Mouse (Mus musculus) midbrain, embryonic 13.5 days (tissue): ENCODE data around the gene Mtfr1l. TPM values are rescaled to one million over a fixed set of nuclear protein-coding genes. Genes with fewer than 3 reads are reported as not detected.
A peak's percentile ranks its signal among the peaks of the same experiment; 100 is the strongest.

Source experiments
- ATAC-seq: fragments of 200-750 bp; cut with Nextera tagmentation; 2 replicates; pipeline ENCODE4 v1.8.0; 2017; ENCODE audit warnings: mild to moderate bottlenecking, moderate TSS enrichment, moderate library complexity
- H3K27ac ChIP-seq: fragments of 300-500 bp; sonication (generic); 2 replicates; pipeline ENCODE4 v1.5.1; 2015; ENCODE audit warnings: inconsistent platforms, mild to moderate bottlenecking, moderate library complexity
- H3K27me3 ChIP-seq: fragments of 300-500 bp; sonication (generic); 2 replicates; pipeline ENCODE4 v1.6.1; 2015; ENCODE audit warnings: mild to moderate bottlenecking, inconsistent platforms
- H3K36me3 ChIP-seq: fragments of 300-500 bp; sonication (generic); 2 replicates; pipeline ENCODE4 v1.6.1; 2015; ENCODE audit warnings: mild to moderate bottlenecking, inconsistent platforms
- H3K4me1 ChIP-seq: fragments of 300-500 bp; sonication (generic); replicated peaks from 2 replicates; pipeline ENCODE4 v1.6.1; 2015; ENCODE audit warnings: inconsistent platforms
- H3K4me2 ChIP-seq: fragments of 300-500 bp; sonication (generic); replicated peaks from 2 replicates; pipeline ENCODE4 v1.6.1; 2015; ENCODE audit warnings: moderate library complexity, mild to moderate bottlenecking, inconsistent platforms
- H3K4me3 ChIP-seq: fragments of 300-500 bp; sonication (generic); replicated peaks from 2 replicates; pipeline ENCODE4 v1.5.1; 2015; ENCODE audit warnings: mild to moderate bottlenecking, inconsistent platforms
- H3K9ac ChIP-seq: fragments of 300-500 bp; sonication (generic); replicated peaks from 2 replicates; pipeline ENCODE4 v1.6.1; 2015; ENCODE audit warnings: mild to moderate bottlenecking, inconsistent platforms
- H3K9me3 ChIP-seq: fragments of 300-500 bp; sonication (generic); 2 replicates; pipeline ENCODE4 v1.6.1; 2016; ENCODE audit warnings: mild to moderate bottlenecking, inconsistent platforms
- WGBS: fragments of 180-500 bp; shearing (Covaris S2); methylation state at CpG from one replicate; pipeline ENCODE4 v1.1.7; 2015; 5-methylcytosine and 5-hydroxymethylcytosine counted together
- polyA plus RNA-seq: library from polyadenylated mRNA; unstranded; fragments of >200 nt; fragmentation: Nextera tagmentation; extraction: Ambion mirVana; gene quantifications from 2 replicates; pipeline ENCODE4 v1.2.1, GENCODE M21; 2015

Mtfr1l gene
- polyA plus RNA-seq, 1 experiment from 2014 or later: 155 TPM

DNA sequence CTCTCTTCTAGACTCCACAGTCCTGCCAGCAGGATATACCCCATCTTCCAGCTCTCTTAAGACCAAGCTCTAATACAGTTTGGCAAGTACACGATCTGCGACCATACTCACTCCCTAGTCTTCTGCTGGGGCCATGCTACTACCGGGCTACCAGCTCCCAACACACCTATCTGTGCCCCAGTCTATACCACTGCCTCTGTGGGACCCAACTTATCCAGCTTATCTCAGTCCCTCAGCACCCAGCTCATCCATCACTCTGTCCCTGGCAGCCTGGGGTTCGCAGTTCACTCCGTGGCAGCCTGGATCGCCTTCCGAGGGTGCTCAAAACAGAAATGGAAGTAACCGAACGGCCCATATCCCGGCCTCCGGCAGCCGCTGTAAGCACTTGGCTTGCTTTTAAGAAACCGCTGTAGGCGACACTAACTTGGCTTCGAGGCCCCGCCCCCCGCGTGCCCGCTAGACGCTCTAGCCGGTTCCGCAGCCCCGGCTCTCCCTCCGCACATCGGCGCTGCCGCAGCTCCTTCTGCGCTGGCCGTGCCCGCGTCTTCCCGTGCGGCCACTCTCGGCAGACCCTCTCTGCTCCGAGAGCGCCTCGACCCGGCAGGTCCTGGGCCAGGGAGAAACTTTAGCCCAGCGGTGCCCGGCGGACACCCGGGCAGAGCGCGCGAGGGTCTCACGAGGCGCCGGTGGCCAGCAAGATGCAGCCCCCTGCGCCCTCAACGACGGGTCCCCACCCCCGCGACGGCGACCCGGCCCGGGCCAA lies 882 bp downstream of the Mtfr1l start:
- H3K27me3 ChIP-seq: no peaks in the 10 kb centered on the region
- no peak for ATAC-seq
- 1% methylated on average over 47 of the region's 57 CpGs for WGBS

DNA sequence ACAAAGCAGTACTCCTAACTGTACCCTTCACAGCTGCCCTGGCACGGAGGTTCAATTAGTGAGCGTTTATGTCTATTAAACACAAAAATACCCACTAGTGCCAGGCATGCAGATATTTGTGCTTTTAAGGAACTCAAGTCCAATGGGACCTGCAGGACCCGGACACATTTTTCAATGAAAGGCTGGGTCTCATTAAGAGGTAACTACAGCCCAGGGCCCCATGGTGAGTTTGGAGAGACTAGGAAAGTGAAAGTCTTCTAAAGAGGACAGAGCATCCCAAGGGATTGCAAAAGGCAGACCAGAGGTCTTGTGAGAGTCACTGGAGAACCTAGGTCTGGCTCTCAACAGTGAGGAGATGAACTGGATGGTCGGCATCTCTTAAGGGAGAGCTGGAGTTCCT lies 1.8 kb downstream of the Mtfr1l start:
- Histone ChIP-seq H3K4me3 (peak overlapping the region; percentile 96), H3K4me1 (peaks cover 21% of the 10 kb centered on the region), H3K4me2 (peak overlapping the region; percentile 98), H3K9me3 (no peaks in the 10 kb centered on the region), H3K27me3 (no peaks in the 10 kb centered on the region), H3K9ac (peak overlapping the region; percentile 91; the same call in 1 of the 2 replicates), H3K27ac (no peak overlapping the region), H3K36me3 (peaks cover 40% of the 10 kb centered on the region)
- no peak for ATAC-seq
- WGBS: 84% methylated on average over 4 of the region's 4 CpGs

More for the DNA sequence above, 882 bp downstream of the Mtfr1l start:
- peaks cover 21% of the 10 kb centered on the region for H3K4me1 ChIP-seq
- peaks cover 40% of the 10 kb centered on the region for H3K36me3 ChIP-seq
- H3K9me3 ChIP-seq: no peaks in the 10 kb centered on the region
- H3K4me3 ChIP-seq: peak overlapping the region; percentile 96
- peak overlapping the region; percentile 98 for H3K4me2 ChIP-seq
- peak overlapping the region; percentile 83 for H3K27ac ChIP-seq
- peak overlapping the region; percentile 91 for H3K9ac ChIP-seq

DNA sequence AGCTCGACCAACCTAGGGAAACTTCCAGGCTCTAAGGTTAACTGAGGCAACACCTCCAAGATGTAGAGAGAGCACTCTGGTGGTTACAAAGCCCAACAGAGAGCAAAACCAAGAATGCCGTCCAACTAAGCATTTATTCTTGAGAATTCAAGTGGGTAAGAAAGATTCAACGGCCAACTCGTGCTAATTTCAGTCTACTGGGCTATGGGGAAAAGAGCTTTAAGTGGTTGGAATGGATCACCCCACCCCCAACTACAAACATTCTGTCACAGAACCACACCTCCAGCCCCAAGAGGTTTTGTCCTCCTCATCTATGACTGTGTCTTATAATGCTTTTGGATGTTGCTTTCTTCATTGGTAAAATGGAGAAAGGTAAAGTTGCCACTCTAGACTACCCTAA lies 2.3 kb downstream of the Mtfr1l start:
- Histone ChIP-seq H3K9ac (no peak overlapping the region), H3K27ac (no peak overlapping the region), H3K27me3 (no peaks in the 10 kb centered on the region), H3K4me1 (peaks cover 21% of the 10 kb centered on the region), H3K9me3 (no peaks in the 10 kb centered on the region), H3K4me3 (no peak overlapping the region), H3K36me3 (peaks cover 40% of the 10 kb centered on the region), H3K4me2 (no peak overlapping the region)
- 88% methylated on average over 4 of the region's 4 CpGs for WGBS
- ATAC-seq: no peak

DNA sequence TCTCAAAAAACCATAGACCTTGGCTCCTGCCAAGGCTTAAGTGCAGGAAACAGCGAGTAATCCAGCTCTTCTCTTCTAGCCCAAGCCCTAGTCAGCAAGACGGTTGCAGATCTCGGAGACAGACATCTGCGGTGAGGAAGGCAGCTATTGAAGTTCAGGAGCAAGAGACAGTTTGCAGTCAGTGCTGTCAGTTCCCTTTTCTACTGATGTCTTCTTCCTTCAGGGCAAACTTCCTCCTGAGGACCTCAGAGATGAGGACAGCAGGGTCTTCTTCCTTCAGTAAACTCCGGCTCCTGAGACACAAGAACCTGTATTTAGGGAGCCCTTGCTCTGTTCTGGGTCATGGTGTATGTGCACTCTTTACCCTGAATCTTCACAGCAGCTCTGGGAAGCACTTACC lies 9.0 kb downstream of the Mtfr1l start:
- peak overlapping the region; percentile 17; the same call in 1 of the 2 replicates for H3K27ac ChIP-seq
- WGBS: 67% methylated on average over 5 of the region's 5 CpGs
- H3K27me3 ChIP-seq: no peaks in the 10 kb centered on the region
- H3K36me3 ChIP-seq: peaks cover 85% of the 10 kb centered on the region
- no peak overlapping the region for H3K9ac ChIP-seq
- H3K4me2 ChIP-seq: no peak overlapping the region
- no peak for ATAC-seq
- H3K4me3 ChIP-seq: no peak overlapping the region
- H3K4me1 ChIP-seq: no peaks in the 10 kb centered on the region
- H3K9me3 ChIP-seq: no peaks in the 10 kb centered on the region

DNA sequence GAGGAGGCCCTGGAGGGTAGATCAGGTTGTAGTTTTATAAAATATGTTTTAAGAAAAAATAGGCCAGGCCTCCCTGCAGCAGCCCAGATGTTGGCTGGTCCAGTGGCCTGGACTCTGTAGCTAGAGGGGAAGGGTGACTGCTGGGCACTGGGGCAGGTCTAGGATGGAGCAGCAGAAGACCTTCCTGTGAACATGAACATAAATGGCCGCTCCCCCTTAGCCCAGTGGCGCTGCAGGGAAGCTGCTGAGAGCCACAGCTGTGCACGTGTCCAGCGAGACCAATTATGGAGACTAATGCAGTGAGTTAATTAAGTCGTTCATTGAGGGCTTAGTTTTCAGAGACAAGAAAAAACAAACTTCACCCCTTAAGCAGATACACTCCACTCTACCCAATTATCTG lies 9.4 kb downstream of the Mtfr1l start:
- Histone ChIP-seq H3K4me2 (no peak overlapping the region), H3K27me3 (no peaks in the 10 kb centered on the region), H3K9me3 (no peaks in the 10 kb centered on the region), H3K36me3 (peaks cover 82% of the 10 kb centered on the region), H3K27ac (no peak overlapping the region), H3K4me3 (no peak overlapping the region), H3K9ac (no peak overlapping the region), H3K4me1 (no peaks in the 10 kb centered on the region)
- ATAC-seq: 0 out of 2 replicates have a peak, but pooled peaks have one; percentile 24
- 57% methylated on average over 5 of the region's 5 CpGs for WGBS

DNA sequence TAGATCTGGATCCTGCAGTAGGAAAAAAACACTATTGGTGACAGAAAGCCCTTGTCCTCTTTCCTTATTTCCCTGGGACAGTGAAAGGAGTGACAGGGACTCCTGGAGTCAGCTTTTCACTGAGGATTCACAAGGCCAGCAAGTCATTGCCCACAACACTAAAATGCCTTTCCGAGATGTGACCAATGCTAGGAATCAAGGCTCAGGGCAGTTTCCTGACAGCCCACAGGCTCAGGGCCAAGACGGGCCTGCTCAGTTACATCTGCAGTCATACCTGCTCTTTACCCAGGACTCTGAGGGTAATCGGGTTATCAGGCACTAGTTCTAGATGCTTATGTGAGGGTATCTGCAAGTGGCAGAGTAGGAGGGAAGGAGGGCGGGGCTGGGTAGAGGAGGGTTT lies 11.7 kb downstream of the Mtfr1l start:
- WGBS: 93% methylated on average over 4 of the region's 4 CpGs
- ATAC-seq: no peak
- Histone ChIP-seq H3K36me3 (peaks cover 58% of the 10 kb centered on the region), H3K4me2 (no peak overlapping the region), H3K9ac (no peak overlapping the region), H3K27me3 (no peaks in the 10 kb centered on the region), H3K4me3 (no peak overlapping the region), H3K4me1 (no peaks in the 10 kb centered on the region), H3K27ac (no peak overlapping the region), H3K9me3 (no peaks in the 10 kb centered on the region)

DNA sequence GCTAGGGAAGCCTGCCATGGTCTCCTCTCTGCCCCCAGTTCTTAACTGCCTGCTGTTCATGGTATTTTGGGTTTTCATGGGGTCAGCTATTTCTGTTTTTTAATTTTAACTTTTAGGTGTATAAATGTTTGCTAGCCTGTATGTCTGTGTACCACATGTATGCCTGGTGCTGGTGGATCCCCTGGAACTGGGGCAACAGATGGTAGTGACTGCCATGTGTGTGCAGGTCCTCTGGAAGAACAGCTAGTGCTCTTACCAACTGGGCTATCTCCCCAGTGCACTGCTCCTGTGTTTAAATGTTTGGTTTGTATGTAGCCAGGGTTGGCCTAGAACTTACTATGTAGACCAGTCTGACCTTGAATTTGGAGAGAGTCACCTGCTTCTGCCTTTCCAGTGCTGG lies 15.9 kb downstream of the Mtfr1l start:
- ATAC-seq: no peak
- Histone ChIP-seq H3K27me3 (no peaks in the 10 kb centered on the region), H3K4me3 (no peak overlapping the region), H3K27ac (no peak overlapping the region), H3K4me1 (no peaks in the 10 kb centered on the region), H3K36me3 (peaks cover 19% of the 10 kb centered on the region), H3K9me3 (no peaks in the 10 kb centered on the region), H3K4me2 (no peak overlapping the region), H3K9ac (no peak overlapping the region)

DNA sequence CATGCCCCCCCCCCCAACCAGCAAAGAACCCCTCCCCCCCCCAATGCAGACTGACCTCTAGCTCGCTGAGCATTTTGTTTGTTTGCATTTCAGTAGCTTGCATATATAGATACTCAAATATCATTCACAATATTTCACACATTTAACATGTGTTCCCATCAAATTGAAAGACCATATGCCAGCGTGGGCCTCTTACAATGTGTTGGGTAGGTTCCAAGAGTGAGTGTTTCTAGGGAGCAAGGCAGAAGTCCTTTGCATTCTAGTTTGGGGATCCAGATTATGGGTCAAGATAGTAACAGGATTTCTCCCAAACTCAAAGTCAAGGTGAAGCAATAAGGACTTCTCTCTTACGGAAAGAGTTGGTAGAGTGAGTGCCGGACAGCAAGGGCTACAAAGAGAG lies 16.6 kb downstream of the Mtfr1l start:
- H3K4me3 ChIP-seq: no peak overlapping the region
- H3K4me1 ChIP-seq: no peaks in the 10 kb centered on the region
- H3K27ac ChIP-seq: no peak overlapping the region
- 94% methylated on average over 4 of the region's 4 CpGs for WGBS
- no peaks in the 10 kb centered on the region for H3K27me3 ChIP-seq
- no peaks in the 10 kb centered on the region for H3K9me3 ChIP-seq
- no peak for ATAC-seq
- H3K36me3 ChIP-seq: 0 out of 2 replicates have a peak, but pooled peaks cover 12% of the 10 kb centered on the region
- H3K4me2 ChIP-seq: no peak overlapping the region
- no peak overlapping the region for H3K9ac ChIP-seq

DNA sequence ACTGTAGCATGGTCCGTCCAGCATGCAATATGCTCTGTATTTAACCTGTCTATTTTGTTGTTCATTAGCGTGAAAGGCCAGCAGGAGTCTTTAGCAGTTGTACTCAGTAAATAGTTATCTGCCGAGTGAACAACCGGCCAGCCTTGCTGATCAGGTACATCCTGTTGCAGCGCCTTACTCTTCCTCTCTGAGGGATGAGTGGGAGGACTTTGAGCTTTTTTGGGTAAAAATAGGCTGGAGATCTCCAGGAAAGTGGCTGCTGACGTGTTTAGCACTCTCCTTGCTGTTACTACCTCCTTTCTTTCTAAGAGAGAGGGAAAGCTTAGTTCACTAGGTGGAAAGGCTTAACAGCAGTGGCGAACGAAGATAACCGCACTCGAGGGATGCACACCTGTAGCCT lies 17.5 kb downstream of the Mtfr1l start:
- Histone ChIP-seq H3K9ac (no peak overlapping the region), H3K36me3 (0 out of 2 replicates have a peak, but pooled peaks cover 6% of the 10 kb centered on the region), H3K4me2 (no peak overlapping the region), H3K4me1 (peaks cover 1% of the 10 kb centered on the region), H3K27me3 (no peaks in the 10 kb centered on the region), H3K27ac (no peak overlapping the region), H3K9me3 (no peaks in the 10 kb centered on the region), H3K4me3 (no peak overlapping the region)
- no peak for ATAC-seq
- WGBS: 90% methylated on average over 10 of the region's 10 CpGs

DNA sequence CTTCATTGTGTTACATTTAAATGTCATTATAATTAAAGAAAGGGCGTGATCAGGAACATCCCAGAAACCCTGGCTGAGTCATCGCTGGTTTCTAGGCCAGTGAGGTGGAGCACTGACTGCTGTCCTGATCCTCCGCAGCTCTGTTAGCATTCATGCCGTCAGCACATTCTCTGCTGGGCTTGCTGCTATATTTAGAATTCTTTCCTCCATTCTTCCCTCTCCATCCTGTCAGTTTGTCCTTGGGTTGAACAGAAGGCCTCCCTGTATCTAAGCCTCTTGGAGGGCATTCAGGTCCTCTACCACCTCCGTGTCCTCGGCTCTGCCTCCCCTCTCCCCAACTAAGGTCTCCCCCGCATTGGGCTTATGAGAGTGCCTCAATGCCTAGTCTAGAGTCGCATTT lies 18.2 kb downstream of the Mtfr1l start:
- Histone ChIP-seq H3K36me3 (0 out of 2 replicates have a peak, but pooled peaks cover 6% of the 10 kb centered on the region), H3K27ac (no peak overlapping the region), H3K4me3 (no peak overlapping the region), H3K27me3 (no peaks in the 10 kb centered on the region), H3K9me3 (no peaks in the 10 kb centered on the region), H3K4me2 (no peak overlapping the region), H3K9ac (no peak overlapping the region), H3K4me1 (peaks cover 5% of the 10 kb centered on the region)
- 87% methylated on average over 8 of the region's 8 CpGs for WGBS
- no peak for ATAC-seq

DNA sequence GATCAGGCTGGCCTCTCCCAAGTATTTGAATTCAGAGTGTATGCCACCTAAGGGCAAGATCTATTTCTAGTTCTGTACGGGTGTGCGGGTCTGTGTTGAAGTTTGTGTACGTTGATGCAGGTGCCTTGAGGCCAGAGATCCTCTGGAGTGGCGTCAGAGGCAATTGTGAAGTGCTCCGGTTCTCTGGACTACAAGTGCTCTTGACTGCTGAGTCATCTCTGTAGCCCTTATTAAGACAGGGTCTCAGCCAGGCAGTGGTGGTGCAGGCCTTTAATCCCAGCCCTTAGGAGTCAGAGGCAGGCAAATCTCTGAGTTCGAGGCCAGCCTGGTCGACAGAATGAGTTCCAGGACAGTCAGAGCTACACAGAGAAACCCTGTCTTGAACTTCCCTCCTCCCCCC lies 19.6 kb downstream of the Mtfr1l start:
- WGBS: 82% methylated on average over 7 of the region's 7 CpGs
- Histone ChIP-seq H3K4me1 (peaks cover 16% of the 10 kb centered on the region), H3K4me2 (no peak overlapping the region), H3K4me3 (no peak overlapping the region), H3K27ac (no peak overlapping the region), H3K36me3 (no peaks in the 10 kb centered on the region), H3K9ac (no peak overlapping the region), H3K27me3 (no peaks in the 10 kb centered on the region), H3K9me3 (no peaks in the 10 kb centered on the region)
- ATAC-seq: no peak

DNA sequence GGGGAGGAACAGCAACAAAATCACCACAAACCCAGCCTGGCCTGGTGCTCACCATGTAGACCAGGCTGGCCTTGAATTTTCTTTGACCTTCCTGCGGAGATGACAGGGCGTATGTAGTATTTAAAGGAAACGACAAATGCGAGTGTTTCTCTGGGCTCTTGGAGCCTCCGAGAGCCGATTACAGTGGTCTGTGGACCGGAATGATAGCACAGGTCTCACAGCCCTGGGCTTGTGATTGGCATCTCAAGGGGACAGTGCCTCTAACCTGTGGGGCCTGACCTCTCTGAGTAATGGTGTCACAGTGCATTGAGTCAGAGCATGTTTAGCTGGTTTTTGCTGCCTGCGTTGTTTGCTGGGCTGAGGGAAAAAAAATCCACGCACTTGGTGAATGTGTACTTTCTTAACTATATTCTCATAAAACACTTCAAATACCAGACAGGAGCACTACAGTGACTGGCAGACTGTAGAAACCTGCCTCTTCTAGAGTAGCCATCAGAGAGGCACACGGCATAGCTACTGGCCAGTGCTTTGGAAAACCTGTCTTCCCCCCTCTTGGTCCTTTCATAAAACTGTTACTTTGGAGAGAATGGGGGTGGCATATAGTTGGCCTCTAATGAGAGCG lies 20.8 kb downstream of the Mtfr1l start:
- H3K27ac ChIP-seq: no peak overlapping the region

More for the DNA sequence above, 20.8 kb downstream of the Mtfr1l start:
- Histone ChIP-seq H3K27me3 (no peaks in the 10 kb centered on the region), H3K36me3 (no peaks in the 10 kb centered on the region), H3K4me1 (peaks cover 16% of the 10 kb centered on the region), H3K4me2 (no peak overlapping the region), H3K9ac (no peak overlapping the region; the same call in 1 of the 2 replicates), H3K9me3 (no peaks in the 10 kb centered on the region), H3K4me3 (no peak overlapping the region)
- no peak for ATAC-seq
- WGBS: 94% methylated on average over 11 of the region's 11 CpGs
